Mouse (Mus musculus) layer of hippocampus, adult 11-12 months (tissue): Measurements from ENCODE around the gene Crk.

Source experiments
- DNase-seq: peaks from one replicate; pipeline ENCODE4 v3.0.0; 2022; ENCODE audit warnings: low spot score

Crk gene

GRCm38 (mm10) chr11:75738477-75738821 is 59.4 kb downstream of the Crk start:
- DNase-seq = no peak

- no peak for DNase-seq
Observed at GRCm38 (mm10) chr11:75740204-75740603, 61.1 kb downstream of the Crk start.

- DNase-seq = no peak
Observed at GRCm38 (mm10) chr11:75741615-75742014, 62.6 kb downstream of the Crk start.

- no peak for DNase-seq
Observed at GRCm38 (mm10) chr11:75744761-75745160, 65.7 kb downstream of the Crk start.

GRCm38 (mm10) chr11:75750537-75750936 is 71.5 kb downstream of the Crk start:
- DNase-seq = no peak

GRCm38 (mm10) chr11:75751082-75751481 is 72.0 kb downstream of the Crk start:
- DNase-seq = no peak
